Mouse (Mus musculus): Measurements from ENCODE around the gene Daam2.

- TF ChIP-seq CTCF (IDR thresholded peaks at IDR 0.05; ENCODE audit: borderline replicate concordance, insufficient read depth, low read depth, low read length): no peak
- no peak for TF ChIP-seq POLR2A (IDR thresholded peaks at IDR 0.05; ENCODE audit: borderline replicate concordance, insufficient read depth, low read length)
These were observed 60.8 kb downstream of the Daam2 start for GRCm38 (mm10) chr17:49503246-49503900.

Measured in cerebellum, adult 2 months (tissue).